Mouse (Mus musculus): ENCODE data around the gene Prune2. TPM values are rescaled to one million over a fixed set of nuclear protein-coding genes. Genes with fewer than 3 reads are reported as not detected.
A peak's percentile ranks its signal among the peaks of the same experiment; 100 is the strongest.

Gene Prune2
- polyA plus RNA-seq, 1 experiment from 2014 or later, result 11.5 TPM

DNA sequence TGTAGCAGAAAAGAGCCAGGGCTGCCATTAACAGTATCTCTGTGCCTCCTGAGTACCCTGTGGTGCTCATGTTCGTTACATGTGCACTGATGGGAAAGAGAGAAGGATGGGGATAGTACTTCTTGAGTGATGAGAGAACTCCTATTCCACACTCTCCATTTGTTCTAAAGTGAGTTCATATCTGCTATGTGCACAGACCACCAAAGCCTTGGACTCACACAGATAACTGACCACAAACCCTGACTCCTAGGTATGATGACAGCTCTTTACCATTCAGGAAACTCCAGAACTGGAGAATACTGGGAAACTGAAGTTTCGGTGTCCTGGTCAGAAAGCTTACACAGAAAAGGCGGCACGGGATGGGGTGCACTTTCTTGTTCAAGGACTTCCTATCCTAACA, 25.8 kb downstream of the Prune2 start:
- Histone ChIP-seq H3K9me3 (ENCODE audit: control insufficient read depth, low read length) (no peaks in the 10 kb centered on the region), H3K36me3 (ENCODE audit: control insufficient read depth, insufficient read depth, low read length) (no peaks in the 10 kb centered on the region), H3K4me1 (ENCODE audit: control insufficient read depth, insufficient read depth, low read length) (no peaks in the 10 kb centered on the region), H3K27ac (ENCODE audit: low read depth, low read length) (no peak overlapping the region), H3K4me2 (ENCODE audit: low read depth, low read length) (no peak overlapping the region), H3K9ac (replicated peaks; ENCODE audit: low read depth, low read length) (no peak overlapping the region), H3K4me3 (ENCODE audit: low read depth, low read length) (no peak overlapping the region), H3K27me3 (ENCODE audit: control insufficient read depth, insufficient read depth, low read length) (no peaks in the 10 kb centered on the region)
- ATAC-seq (ENCODE audit: low read depth), result no peak
- WGBS, result 89% methylated on average over 4 of the region's 4 CpGs

DNA sequence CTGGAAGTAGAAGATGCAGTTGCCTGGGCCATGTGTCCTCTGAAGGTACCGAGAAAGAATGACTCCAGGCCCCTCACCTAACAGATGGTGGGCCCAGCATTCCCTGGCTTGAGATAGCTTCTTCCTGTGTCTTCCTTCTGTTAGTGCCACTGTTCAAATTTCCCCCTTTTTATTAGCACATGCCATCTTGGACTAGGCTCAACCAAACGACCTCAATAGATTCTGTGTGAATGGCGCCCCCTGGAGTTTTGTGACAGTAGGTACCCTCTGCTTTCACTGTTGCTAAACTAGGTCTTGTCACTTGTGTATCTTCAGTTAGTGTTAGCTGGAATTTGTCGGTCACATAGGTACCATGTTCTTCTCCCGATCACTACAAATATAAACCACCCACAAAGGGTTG, 29.0 kb downstream of the Prune2 start:
- Histone ChIP-seq H3K27ac (ENCODE audit: low read depth, low read length) (no peak overlapping the region), H3K9me3 (ENCODE audit: control insufficient read depth, low read length) (no peaks in the 10 kb centered on the region), H3K4me1 (ENCODE audit: control insufficient read depth, insufficient read depth, low read length) (no peaks in the 10 kb centered on the region), H3K36me3 (ENCODE audit: control insufficient read depth, insufficient read depth, low read length) (no peaks in the 10 kb centered on the region), H3K9ac (replicated peaks; ENCODE audit: low read depth, low read length) (no peak overlapping the region), H3K4me3 (ENCODE audit: low read depth, low read length) (no peak overlapping the region), H3K4me2 (ENCODE audit: low read depth, low read length) (no peak overlapping the region), H3K27me3 (ENCODE audit: control insufficient read depth, insufficient read depth, low read length) (no peaks in the 10 kb centered on the region)
- ATAC-seq (ENCODE audit: low read depth), result no peak
- WGBS, result 46% methylated on average over 5 of the region's 5 CpGs

- Histone ChIP-seq H3K9ac (replicated peaks; ENCODE audit: low read depth, low read length) (no peak overlapping the region), H3K4me1 (ENCODE audit: control insufficient read depth, insufficient read depth, low read length) (no peaks in the 10 kb centered on the region), H3K4me3 (ENCODE audit: low read depth, low read length) (no peak overlapping the region), H3K27ac (ENCODE audit: low read depth, low read length) (no peak overlapping the region), H3K4me2 (ENCODE audit: low read depth, low read length) (no peak overlapping the region), H3K27me3 (ENCODE audit: control insufficient read depth, insufficient read depth, low read length) (no peaks in the 10 kb centered on the region), H3K36me3 (ENCODE audit: control insufficient read depth, insufficient read depth, low read length) (no peaks in the 10 kb centered on the region), H3K9me3 (ENCODE audit: control insufficient read depth, low read length) (no peaks in the 10 kb centered on the region)
- ATAC-seq (ENCODE audit: low read depth), result no peak
- 73% methylated on average over 11 of the region's 11 CpGs for WGBS
Measured at GRCm38 (mm10) chr19:16987984-16988383, 32.1 kb downstream of the Prune2 start.

GRCm38 (mm10) chr19:16992151-16992550, 36.2 kb downstream of the Prune2 start:
- H3K9me3 ChIP-seq (ENCODE audit: control insufficient read depth, low read length), result no peaks in the 10 kb centered on the region
- no peaks in the 10 kb centered on the region for H3K27me3 ChIP-seq (ENCODE audit: control insufficient read depth, insufficient read depth, low read length)
- no peak overlapping the region for H3K4me2 ChIP-seq (ENCODE audit: low read depth, low read length)
- no peak for ATAC-seq (ENCODE audit: low read depth)
- H3K9ac ChIP-seq (replicated peaks; ENCODE audit: low read depth, low read length), result no peak overlapping the region
- H3K27ac ChIP-seq (ENCODE audit: low read depth, low read length), result no peak overlapping the region
- WGBS, result 89% methylated on average over 4 of the region's 4 CpGs
- H3K36me3 ChIP-seq (ENCODE audit: control insufficient read depth, insufficient read depth, low read length), result no peaks in the 10 kb centered on the region
- H3K4me1 ChIP-seq (ENCODE audit: control insufficient read depth, insufficient read depth, low read length), result no peaks in the 10 kb centered on the region
- no peak overlapping the region for H3K4me3 ChIP-seq (ENCODE audit: low read depth, low read length)

DNA sequence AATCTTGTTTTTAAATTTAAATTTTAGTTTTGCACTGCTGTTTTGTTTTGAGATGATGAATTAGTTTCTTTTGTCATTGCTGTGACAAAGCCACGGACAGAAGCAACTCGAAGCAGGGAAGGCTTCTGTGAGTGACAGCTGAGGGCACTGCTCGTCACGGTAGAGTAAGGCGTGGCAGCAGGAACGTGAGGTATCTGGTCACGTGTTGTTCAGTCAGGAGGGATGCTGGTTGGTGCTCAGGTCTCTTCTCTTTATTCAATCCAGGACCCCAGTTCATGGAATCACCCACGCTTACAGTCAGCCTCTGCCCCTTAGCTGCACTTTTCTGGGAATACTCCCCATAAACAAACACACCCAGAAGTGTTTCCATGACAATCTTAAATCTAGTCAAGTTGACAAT, 38.3 kb downstream of the Prune2 start:
- Histone ChIP-seq H3K9ac (replicated peaks; ENCODE audit: low read depth, low read length) (no peak overlapping the region), H3K9me3 (ENCODE audit: control insufficient read depth, low read length) (no peaks in the 10 kb centered on the region), H3K27me3 (ENCODE audit: control insufficient read depth, insufficient read depth, low read length) (no peaks in the 10 kb centered on the region), H3K36me3 (ENCODE audit: control insufficient read depth, insufficient read depth, low read length) (no peaks in the 10 kb centered on the region), H3K4me1 (ENCODE audit: control insufficient read depth, insufficient read depth, low read length) (no peaks in the 10 kb centered on the region), H3K4me3 (ENCODE audit: low read depth, low read length) (no peak overlapping the region), H3K27ac (ENCODE audit: low read depth, low read length) (no peak overlapping the region), H3K4me2 (ENCODE audit: low read depth, low read length) (no peak overlapping the region)
- 90% methylated on average over 8 of the region's 8 CpGs for WGBS
- ATAC-seq (ENCODE audit: low read depth), result no peak

- no peaks in the 10 kb centered on the region for H3K9me3 ChIP-seq (ENCODE audit: control insufficient read depth, low read length)
- H3K4me3 ChIP-seq (ENCODE audit: low read depth, low read length), result no peak overlapping the region
- no peaks in the 10 kb centered on the region for H3K36me3 ChIP-seq (ENCODE audit: control insufficient read depth, insufficient read depth, low read length)
- no peak overlapping the region for H3K4me2 ChIP-seq (ENCODE audit: low read depth, low read length)
- H3K9ac ChIP-seq (replicated peaks; ENCODE audit: low read depth, low read length), result no peak overlapping the region
- no peak overlapping the region for H3K27ac ChIP-seq (ENCODE audit: low read depth, low read length)
- no peaks in the 10 kb centered on the region for H3K4me1 ChIP-seq (ENCODE audit: control insufficient read depth, insufficient read depth, low read length)
- 73% methylated on average over 7 of the region's 7 CpGs for WGBS
- H3K27me3 ChIP-seq (ENCODE audit: control insufficient read depth, insufficient read depth, low read length), result no peaks in the 10 kb centered on the region
- no peak for ATAC-seq (ENCODE audit: low read depth)
Measured at GRCm38 (mm10) chr19:16997915-16998314, 42.0 kb downstream of the Prune2 start.

GRCm38 (mm10) chr19:17006220-17006907, 50.4 kb downstream of the Prune2 start:
- Histone ChIP-seq H3K36me3 (ENCODE audit: control insufficient read depth, insufficient read depth, low read length) (no peaks in the 10 kb centered on the region), H3K27ac (ENCODE audit: low read depth, low read length) (no peak overlapping the region), H3K4me1 (ENCODE audit: control insufficient read depth, insufficient read depth, low read length) (no peaks in the 10 kb centered on the region), H3K4me3 (ENCODE audit: low read depth, low read length) (no peak overlapping the region), H3K27me3 (ENCODE audit: control insufficient read depth, insufficient read depth, low read length) (no peaks in the 10 kb centered on the region), H3K9me3 (ENCODE audit: control insufficient read depth, low read length) (no peaks in the 10 kb centered on the region), H3K4me2 (ENCODE audit: low read depth, low read length) (no peak overlapping the region), H3K9ac (replicated peaks; ENCODE audit: low read depth, low read length) (no peak overlapping the region)
- 67% methylated on average over 17 of the region's 17 CpGs for WGBS
- no peak for ATAC-seq (ENCODE audit: low read depth)

GRCm38 (mm10) chr19:17011261-17011995, 55.5 kb downstream of the Prune2 start:
- Histone ChIP-seq H3K4me1 (ENCODE audit: control insufficient read depth, insufficient read depth, low read length) (no peaks in the 10 kb centered on the region), H3K27me3 (ENCODE audit: control insufficient read depth, insufficient read depth, low read length) (no peaks in the 10 kb centered on the region), H3K27ac (ENCODE audit: low read depth, low read length) (no peak overlapping the region), H3K4me3 (ENCODE audit: low read depth, low read length) (no peak overlapping the region), H3K36me3 (ENCODE audit: control insufficient read depth, insufficient read depth, low read length) (no peaks in the 10 kb centered on the region), H3K4me2 (ENCODE audit: low read depth, low read length) (no peak overlapping the region), H3K9ac (replicated peaks; ENCODE audit: low read depth, low read length) (no peak overlapping the region), H3K9me3 (ENCODE audit: control insufficient read depth, low read length) (no peaks in the 10 kb centered on the region)
- ATAC-seq (ENCODE audit: low read depth), result peak; percentile 58; the same call in 1 of the 2 replicates
- 57% methylated on average over 6 of the region's 6 CpGs for WGBS

GRCm38 (mm10) chr19:17013085-17013484, 57.2 kb downstream of the Prune2 start:
- ATAC-seq (ENCODE audit: low read depth), result no peak
- Histone ChIP-seq H3K4me3 (ENCODE audit: low read depth, low read length) (no peak overlapping the region), H3K36me3 (ENCODE audit: control insufficient read depth, insufficient read depth, low read length) (no peaks in the 10 kb centered on the region), H3K27me3 (ENCODE audit: control insufficient read depth, insufficient read depth, low read length) (no peaks in the 10 kb centered on the region), H3K9ac (replicated peaks; ENCODE audit: low read depth, low read length) (no peak overlapping the region), H3K4me2 (ENCODE audit: low read depth, low read length) (no peak overlapping the region), H3K9me3 (ENCODE audit: control insufficient read depth, low read length) (no peaks in the 10 kb centered on the region), H3K4me1 (ENCODE audit: control insufficient read depth, insufficient read depth, low read length) (no peaks in the 10 kb centered on the region), H3K27ac (ENCODE audit: low read depth, low read length) (no peak overlapping the region)
- WGBS, result 88% methylated on average over 2 of the region's 2 CpGs

All from neural tube, embryonic 14.5 days (tissue).